ENCODE assay signal across 8 mouse cellular contexts in the genomic region with DNA sequence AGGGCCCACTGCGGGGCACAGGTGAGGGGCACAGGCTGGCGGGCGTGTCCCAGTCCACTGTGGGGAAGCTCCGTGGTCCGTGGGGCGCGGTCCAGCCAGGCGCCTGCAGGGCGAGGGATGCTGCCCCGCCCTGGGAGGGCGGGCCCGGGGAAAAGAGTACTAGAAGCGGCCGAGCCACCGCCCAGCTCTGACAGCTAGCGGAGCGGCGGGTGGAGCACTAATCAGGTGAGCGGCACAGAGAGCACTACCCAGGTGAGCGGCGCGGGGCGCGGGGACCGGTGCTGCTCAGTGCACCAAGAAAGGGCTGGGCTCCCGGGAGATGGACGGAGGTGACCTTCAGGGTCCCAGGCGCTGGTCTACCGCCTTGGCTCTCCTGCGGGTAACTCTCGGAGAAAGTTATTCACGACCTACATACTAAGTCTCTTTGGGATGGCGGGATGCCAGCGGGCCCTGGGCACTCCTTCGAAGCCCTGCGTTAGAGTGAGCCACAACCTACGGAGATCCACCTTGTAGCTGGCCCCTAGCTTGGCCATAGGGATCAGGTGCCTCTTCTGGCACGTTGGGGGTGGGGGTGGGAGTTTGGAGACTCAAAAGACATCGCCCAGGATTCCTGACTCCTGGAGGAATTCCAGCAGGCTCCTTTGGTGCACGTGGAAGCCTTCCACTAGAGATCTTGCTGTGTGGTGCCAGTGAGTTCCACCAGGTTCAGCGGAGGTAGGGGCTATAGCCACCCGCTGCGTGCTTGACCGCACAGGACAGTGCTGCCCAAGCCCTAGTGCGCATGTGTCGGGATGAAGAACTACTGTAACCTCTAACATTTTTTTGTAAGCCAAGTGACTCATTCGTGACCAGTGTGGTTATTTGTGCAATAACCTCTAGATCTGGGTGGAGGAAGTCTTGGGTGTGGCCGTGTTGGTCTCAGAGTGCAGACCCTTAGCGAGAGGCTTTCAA. TPM values are rescaled to one million over a fixed set of nuclear protein-coding genes. Genes with fewer than 3 reads are reported as not detected.
DNase-seq lines count a peak whose midpoint lies in the region; ATAC-seq and TF ChIP-seq lines count a peak whose summit lies in the region.

No protein-coding gene starts in this region.

- TF ChIP-seq POLR2A in bone marrow macrophage, adult 2 months (IDR thresholded peaks at IDR 0.05; ENCODE audit: borderline replicate concordance, low read depth, low read length), result no peak

- H3K27me3 ChIP-seq in liver, embryonic 15.5 days, result peaks cover 45% of the 10 kb centered on the region
- peaks cover 16% of the 10 kb centered on the region for H3K27me3 ChIP-seq in neural tube, embryonic 12.5 days (replicated peaks)

- H3K36me3 ChIP-seq in liver, embryonic 15.5 days (replicated peaks), result no peaks in the 10 kb centered on the region
- H3K36me3 ChIP-seq in neural tube, embryonic 12.5 days, result no peaks in the 10 kb centered on the region

- H3K27ac ChIP-seq in bone marrow macrophage, adult 2 months (ENCODE audit: insufficient read depth, low read depth, low read length), result peak overlapping the region; percentile 93
- H3K27ac ChIP-seq in liver, embryonic 15.5 days (replicated peaks), result no peak overlapping the region
- H3K27ac ChIP-seq in neural tube, embryonic 12.5 days, result no peak overlapping the region

- peak overlapping the region; percentile 62 for H3K4me2 ChIP-seq in liver, embryonic 15.5 days
- peak overlapping the region; percentile 56 for H3K4me2 ChIP-seq in neural tube, embryonic 12.5 days (replicated peaks)

- ATAC-seq in inflammation-experienced regulatory T-cells, adult 6 months, result peak; percentile 25
- ATAC-seq in liver, embryonic 15.5 days (ENCODE audit: insufficient read depth), result peak; percentile 83
- ATAC-seq in neural tube, embryonic 12.5 days (ENCODE audit: low FRiP score, low read depth), result no peak

- WGBS in liver, embryonic 15.5 days (ENCODE audit: insufficient replicate concordance), result 6% methylated on average over 48 of the region's 49 CpGs
- WGBS in neural tube, embryonic 12.5 days, result 16% methylated on average over 49 of the region's 49 CpGs

- H3K4me3 ChIP-seq in bone marrow macrophage, adult 2 months (ENCODE audit: insufficient read depth, low read length), result peak overlapping the region; percentile 81
- peak overlapping the region; percentile 47 for H3K4me3 ChIP-seq in liver, embryonic 15.5 days (replicated peaks)
- peak overlapping the region; percentile 25; the same call in 1 of the 2 replicates for H3K4me3 ChIP-seq in neural tube, embryonic 12.5 days

- no peaks in the 10 kb centered on the region for H3K9me3 ChIP-seq in liver, embryonic 15.5 days (replicated peaks)
- no peaks in the 10 kb centered on the region for H3K9me3 ChIP-seq in neural tube, embryonic 12.5 days

- TF ChIP-seq CTCF in bone marrow macrophage, adult 2 months (IDR thresholded peaks at IDR 0.05; ENCODE audit: low read depth, low read length), result no peak

- peak overlapping the region; percentile 27; the same call in 1 of the 2 replicates for H3K9ac ChIP-seq in liver, embryonic 15.5 days
- no peak overlapping the region for H3K9ac ChIP-seq in neural tube, embryonic 12.5 days

- DNase-seq in cerebellum, postnatal 14 days, result peak; percentile 35 to 50
- no peak for DNase-seq in cerebellum, adult 9-11 months
- peak; percentile 22 for DNase-seq in gastrocnemius, postnatal 25 days
- no peak for DNase-seq in yolk sac, embryonic 10.5 days (ENCODE audit: low spot score)

- H3K4me1 ChIP-seq in bone marrow macrophage, adult 2 months (ENCODE audit: control insufficient read depth, insufficient read depth, low read length), result peaks cover 48% of the 10 kb centered on the region
- H3K4me1 ChIP-seq in liver, embryonic 15.5 days (replicated peaks), result peaks cover 20% of the 10 kb centered on the region
- peaks cover 4% of the 10 kb centered on the region for H3K4me1 ChIP-seq in neural tube, embryonic 12.5 days

RNA-seq across cellular contexts. Expression of gene Lgals3, which starts 6.5 kb away (rescaled TPM):
- polyA plus RNA-seq in bone marrow macrophage, adult 2 months (2012; ENCODE audit: insufficient read depth, insufficient read length, missing spikeins), result 4,409 and 4,976 TPM in 2 replicates
- total RNA-seq in gastrocnemius, postnatal 25 days (2021), result 1 to 10 TPM; 1.8 to 5.1 TPM
- 100 to 1,000 TPM in 1 of 3 experiments, 10 to 100 TPM in 1, 1 to 10 TPM in 1; 7.1 to 195 (median 12.4) TPM for polyA plus RNA-seq in inflammation-experienced regulatory T-cells, adult 6 months (2017; shearing (Covaris generic))
- 43.1 and 47.0 TPM in 2 replicates for polyA plus RNA-seq in liver, embryonic 15.5 days (2015; fragmentation: Nextera tagmentation; extraction: Ambion mirVana)
- 1.4 and 1.9 TPM in 2 replicates for polyA plus RNA-seq in neural tube, embryonic 12.5 days (2016; fragmentation: Nextera tagmentation; extraction: Ambion mirVana)

RNA-seq across cellular contexts. Expression of gene Dlgap5, which starts 44.2 kb away (rescaled TPM):
- 17.0 and 22.7 TPM in 2 replicates for polyA plus RNA-seq in bone marrow macrophage, adult 2 months (2012; ENCODE audit: insufficient read depth, insufficient read length, missing spikeins)
- total RNA-seq in gastrocnemius, postnatal 25 days (2021), result under 1 TPM; 0.33 to 0.59 TPM
- polyA plus RNA-seq in inflammation-experienced regulatory T-cells, adult 6 months (2017; shearing (Covaris generic)), result 10 to 100 TPM in 2 of 3 experiments, 1 to 10 TPM in 1; 9.9 to 33.6 (median 14.7) TPM
- 50.8 and 51.3 TPM in 2 replicates for polyA plus RNA-seq in liver, embryonic 15.5 days (2015; fragmentation: Nextera tagmentation; extraction: Ambion mirVana)
- 36.1 and 40.0 TPM in 2 replicates for polyA plus RNA-seq in neural tube, embryonic 12.5 days (2016; fragmentation: Nextera tagmentation; extraction: Ambion mirVana)

Comparison
In these comparisons a context has a peak if more than half of its experiments do, and no peak if none do; other contexts are left out.
1. DNase-seq: peak in cerebellum, postnatal 14 days (2 of 2) and gastrocnemius, postnatal 25 days (single experiment); none in cerebellum, adult 9-11 months (single experiment) and yolk sac, embryonic 10.5 days (single experiment).
2. H3K4me3 ChIP-seq: peak in every context shown above with its lines; median percentile 81 in bone marrow macrophage, adult 2 months; 47 in liver, embryonic 15.5 days; 25 in neural tube, embryonic 12.5 days.
3. RNA of gene Lgals3, which starts 6.5 kb away (polyA plus RNA-seq): 4,409 to 4,976 TPM in bone marrow macrophage, adult 2 months; 43.1 to 47.0 TPM in liver, embryonic 15.5 days, 7.1 to 195 TPM in inflammation-experienced regulatory T-cells, adult 6 months and 1.4 to 1.9 TPM in neural tube, embryonic 12.5 days; every median in the first group is over 10 times any median in the second.